Mouse (Mus musculus) v-Abl transformed pro-B cells (cell line): ENCODE measurements around the gene Nabp1.

Experiments
- in situ Hi-C, 2 experiments: fragments of 400-800 bp; cut with MboI; formaldehyde crosslinking; loops; one replicate each; pipeline ENCODE4 v1.15.1; 2025; ENCODE audit not compliant: unreplicated experiment in 2 of 2

Gene Nabp1

GRCm38 (mm10) chr1:51478262-51479026 lies at the start of gene Nabp1:
Nabp1 (minus strand) TSS chr1:51478425.
- in situ Hi-C loops: loop anchor here in 1 of 2 experiments (10.0 kb wide), 3 partner anchors 456 to 636 kb away; partner anchors contain the start of gene Stat1

GRCm38 (mm10) chr1:51525563-51526265 lies 47.5 kb upstream of the Nabp1 start:
- in situ Hi-C loops: loop anchor here (5.0 to 10.0 kb wide), 2 partner anchors 43 to 59 kb away; no protein-coding TSS in a partner anchor

GRCm38 (mm10) chr1:51521651-51522050 lies 43.4 kb upstream of the Nabp1 start:
- in situ Hi-C loops: loop anchor here in 1 of 2 experiments (10.0 kb wide), 1 partner anchor 63 kb away; no protein-coding TSS in a partner anchor

GRCm38 (mm10) chr1:51520246-51520780 lies 42.1 kb upstream of the Nabp1 start:
- in situ Hi-C loops: loop anchor here in 1 of 2 experiments (10.0 kb wide), 1 partner anchor 64 kb away; no protein-coding TSS in a partner anchor

GRCm38 (mm10) chr1:51519112-51519511 lies 40.9 kb upstream of the Nabp1 start:
- in situ Hi-C loops: loop anchor here in 1 of 2 experiments (5.0 kb wide), 1 partner anchor 63 kb away; no protein-coding TSS in a partner anchor

GRCm38 (mm10) chr1:51515625-51516024 lies 37.4 kb upstream of the Nabp1 start:
- in situ Hi-C loops: loop anchor here in 1 of 2 experiments (5.0 kb wide), 1 partner anchor 67 kb away; no protein-coding TSS in a partner anchor

- in situ Hi-C loops: loop anchor here in 1 of 2 experiments (5.0 kb wide), 1 partner anchor 67 kb away; no protein-coding TSS in a partner anchor
These were observed 36.8 kb upstream of the Nabp1 start for GRCm38 (mm10) chr1:51515041-51515440.

- in situ Hi-C loops: no loop called here
These were observed 36.2 kb upstream of the Nabp1 start for GRCm38 (mm10) chr1:51514379-51514778.

- in situ Hi-C loops: no loop called here
These were observed 35.0 kb upstream of the Nabp1 start for GRCm38 (mm10) chr1:51513059-51513713.

- in situ Hi-C loops: no loop called here
These were observed 34.1 kb upstream of the Nabp1 start for GRCm38 (mm10) chr1:51512326-51512725.

GRCm38 (mm10) chr1:51509776-51510175 lies 31.6 kb upstream of the Nabp1 start:
- in situ Hi-C loops: no loop called here

- in situ Hi-C loops: no loop called here
These were observed 30.9 kb upstream of the Nabp1 start for GRCm38 (mm10) chr1:51509083-51509482.

- in situ Hi-C loops: no loop called here
These were observed 30.3 kb upstream of the Nabp1 start for GRCm38 (mm10) chr1:51508543-51508942.

GRCm38 (mm10) chr1:51507436-51507835 lies 29.2 kb upstream of the Nabp1 start:
- in situ Hi-C loops: no loop called here

- in situ Hi-C loops: no loop called here
These were observed 28.0 kb upstream of the Nabp1 start for GRCm38 (mm10) chr1:51506236-51506635.

GRCm38 (mm10) chr1:51505632-51506031 lies 27.4 kb upstream of the Nabp1 start:
- in situ Hi-C loops: no loop called here

GRCm38 (mm10) chr1:51503055-51503454 lies 24.8 kb upstream of the Nabp1 start:
- in situ Hi-C loops: no loop called here

- in situ Hi-C loops: no loop called here
These were observed 24.1 kb upstream of the Nabp1 start for GRCm38 (mm10) chr1:51502353-51502752.

- in situ Hi-C loops: no loop called here
These were observed 23.0 kb upstream of the Nabp1 start for GRCm38 (mm10) chr1:51501251-51501650.

- in situ Hi-C loops: no loop called here
These were observed 20.4 kb upstream of the Nabp1 start for GRCm38 (mm10) chr1:51498601-51499098.
